In the genomic region with DNA sequence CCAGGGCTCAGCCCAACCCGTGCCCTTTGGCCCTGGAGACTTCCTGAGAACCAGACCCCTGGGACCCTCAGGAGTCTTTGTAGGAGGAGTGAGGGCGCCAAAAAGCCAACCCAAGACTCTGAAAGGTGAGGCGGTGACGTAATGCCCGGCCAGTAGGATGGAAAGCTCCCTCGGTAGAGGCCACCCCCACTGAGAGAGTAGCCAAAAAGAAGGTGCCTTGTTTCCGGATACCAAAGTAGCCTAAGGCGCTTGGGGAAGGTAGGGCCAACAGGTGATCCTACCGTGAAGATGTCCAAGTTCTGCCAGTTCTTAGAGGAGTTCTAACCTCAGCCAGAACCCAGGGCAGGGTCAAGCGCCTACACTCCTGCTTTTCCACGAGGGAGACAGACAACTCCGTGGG, we compare ENCODE assay signal across 8 mouse cellular contexts. TPM values are rescaled to one million over a fixed set of nuclear protein-coding genes. Genes with fewer than 3 reads are reported as not detected.
DNase-seq lines count a peak whose midpoint lies in the region; ATAC-seq lines count a peak whose summit lies in the region.

No protein-coding gene starts in this region.

- H3K36me3 ChIP-seq in lung, embryonic 16.5 days (ENCODE audit: control insufficient read depth, insufficient read depth, low read length) = peaks cover 22% of the 10 kb centered on the region
- no peaks in the 10 kb centered on the region for H3K36me3 ChIP-seq in hindbrain, embryonic 15.5 days
- peaks cover 5% of the 10 kb centered on the region; the same call in 1 of the 2 replicates for H3K36me3 ChIP-seq in midbrain, embryonic 14.5 days (ENCODE audit: control insufficient read depth, insufficient read depth, low read length)

- DNase-seq in lung, postnatal 14 days = no peak
- DNase-seq in c-Kit-positive CD71-positive TER-119-positive erythroid progenitor cells, embryonic 14.5 days (ENCODE audit: low spot score) = peak; percentile 11
- no peak for DNase-seq in midbrain, embryonic 14.5 days
- no peak for DNase-seq in retina, postnatal 1 day
- DNase-seq in urinary bladder, postnatal 36 days (ENCODE audit: low spot score in 2 of 2) = no peak
- no peak for DNase-seq in urinary bladder, postnatal 25 days (ENCODE audit: low spot score)

- H3K9ac ChIP-seq in lung, embryonic 16.5 days (ENCODE audit: low read length) = peak overlapping the region; percentile 96
- H3K9ac ChIP-seq in hindbrain, embryonic 15.5 days = no peak overlapping the region; the same call in 1 of the 2 replicates
- H3K9ac ChIP-seq in midbrain, embryonic 14.5 days (replicated peaks; ENCODE audit: low read length) = no peak overlapping the region

- H3K4me1 ChIP-seq in lung, embryonic 16.5 days (replicated peaks; ENCODE audit: control insufficient read depth, insufficient read depth, low read length) = peaks cover 19% of the 10 kb centered on the region
- H3K4me1 ChIP-seq in hindbrain, embryonic 15.5 days (replicated peaks) = peaks cover 20% of the 10 kb centered on the region
- peaks cover 11% of the 10 kb centered on the region for H3K4me1 ChIP-seq in midbrain, embryonic 14.5 days (ENCODE audit: control insufficient read depth, insufficient read depth, low read length)

- H3K4me3 ChIP-seq in lung, embryonic 16.5 days (ENCODE audit: low read length) = peak overlapping the region; percentile 93
- H3K4me3 ChIP-seq in hindbrain, embryonic 15.5 days = peak overlapping the region; percentile 57
- peak overlapping the region; percentile 58 for H3K4me3 ChIP-seq in midbrain, embryonic 14.5 days (replicated peaks; ENCODE audit: low read depth, low read length)

- no peak for ATAC-seq in lung, embryonic 16.5 days (ENCODE audit: low read depth)
- ATAC-seq in hindbrain, embryonic 15.5 days (ENCODE audit: low FRiP score, low read depth) = no peak
- ATAC-seq in midbrain, embryonic 14.5 days (ENCODE audit: low FRiP score, low TSS enrichment) = no peak

- H3K9me3 ChIP-seq in lung, embryonic 16.5 days (ENCODE audit: control insufficient read depth, low read length) = no peaks in the 10 kb centered on the region
- no peaks in the 10 kb centered on the region for H3K9me3 ChIP-seq in hindbrain, embryonic 15.5 days
- no peaks in the 10 kb centered on the region for H3K9me3 ChIP-seq in midbrain, embryonic 14.5 days (ENCODE audit: control insufficient read depth, low read length)

- H3K4me2 ChIP-seq in lung, embryonic 16.5 days (ENCODE audit: low read depth, low read length) = peak overlapping the region; percentile 93
- peak overlapping the region; percentile 85 for H3K4me2 ChIP-seq in hindbrain, embryonic 15.5 days
- peak overlapping the region; percentile 96 for H3K4me2 ChIP-seq in midbrain, embryonic 14.5 days (ENCODE audit: low read length)

- H3K27me3 ChIP-seq in lung, embryonic 16.5 days (ENCODE audit: control insufficient read depth, insufficient read depth, low read depth, low read length) = no peaks in the 10 kb centered on the region
- H3K27me3 ChIP-seq in hindbrain, embryonic 15.5 days = peaks cover 10% of the 10 kb centered on the region; the same call in 1 of the 2 replicates
- H3K27me3 ChIP-seq in midbrain, embryonic 14.5 days (ENCODE audit: control insufficient read depth, insufficient read depth, low read length) = no peaks in the 10 kb centered on the region

- 12% methylated on average over 12 of the region's 12 CpGs for WGBS in lung, embryonic 16.5 days
- 35% methylated on average over 12 of the region's 12 CpGs for WGBS in hindbrain, embryonic 15.5 days
- WGBS in midbrain, embryonic 14.5 days = 20% methylated on average over 12 of the region's 12 CpGs

- H3K27ac ChIP-seq in lung, embryonic 16.5 days (ENCODE audit: low read length) = peak overlapping the region; percentile 23; the same call in 1 of the 2 replicates
- no peak overlapping the region for H3K27ac ChIP-seq in hindbrain, embryonic 15.5 days (replicated peaks)
- no peak overlapping the region for H3K27ac ChIP-seq in midbrain, embryonic 14.5 days (replicated peaks; ENCODE audit: low read depth, low read length)

RNA-seq across cellular contexts. Expression of a gene that starts 1.5 kb away (rescaled TPM):
- polyA plus RNA-seq in lung, embryonic 16.5 days (2015; fragmentation: Nextera tagmentation; extraction: Ambion mirVana) = 19.4 and 20.3 TPM in 2 replicates
- 4.8 and 4.9 TPM in 2 replicates for polyA plus RNA-seq in hindbrain, embryonic 15.5 days (2015; fragmentation: Nextera tagmentation; extraction: Ambion mirVana)
- polyA plus RNA-seq in midbrain, embryonic 14.5 days (2014; fragmentation: Nextera tagmentation; extraction: Ambion mirVana) = 3.3 and 4.4 TPM in 2 replicates

RNA-seq across cellular contexts. Expression of a gene that starts 24.6 kb away (rescaled TPM):
- polyA plus RNA-seq in lung, embryonic 16.5 days (2015; fragmentation: Nextera tagmentation; extraction: Ambion mirVana) = not detected in 2 replicates
- polyA plus RNA-seq in hindbrain, embryonic 15.5 days (2015; fragmentation: Nextera tagmentation; extraction: Ambion mirVana) = not detected in 2 replicates
- polyA plus RNA-seq in midbrain, embryonic 14.5 days (2014; fragmentation: Nextera tagmentation; extraction: Ambion mirVana) = not detected in 2 replicates
